In genomic region chr5:148995962-148996708, GRCm38 (mm10) we compare ENCODE assay signal across 8 mouse cellular contexts. TPM values are rescaled to one million over a fixed set of nuclear protein-coding genes. Genes with fewer than 3 reads are reported as not detected.
A peak's percentile ranks its signal among the peaks of the same experiment; 100 is the strongest.
DNase-seq lines count a peak whose midpoint lies in the region; ATAC-seq and TF ChIP-seq lines count a peak whose summit lies in the region.
"Had no signal": no experiment of that assay in that cellular context is flagged by ENCODE, and none has a peak within 500 bp of the region (broad histone marks: within the 10 kb centered on the region; RNA-seq: fewer than 3 reads in every experiment).

No protein-coding gene starts in this region.

- 43% methylated on average over 9 of the region's 9 CpGs for WGBS in hindbrain, embryonic 16.5 days
- WGBS in stomach, embryonic 14.5 days, result 70% methylated on average over 9 of the region's 9 CpGs

- TF ChIP-seq CTCF in layer of hippocampus, adult 2 months (conservative IDR thresholded peaks at IDR 0.05), result no peak

- no peak overlapping the region for H3K4me2 ChIP-seq in hindbrain, embryonic 16.5 days (ENCODE audit: low read length)
- H3K4me2 ChIP-seq in stomach, embryonic 14.5 days (replicated peaks; ENCODE audit: low read depth, low read length), result no peak overlapping the region

- no peak overlapping the region for H3K9ac ChIP-seq in hindbrain, embryonic 16.5 days (ENCODE audit: low read depth, low read length)
- H3K9ac ChIP-seq in stomach, embryonic 14.5 days (replicated peaks; ENCODE audit: low read depth, low read length), result no peak overlapping the region

- no peak overlapping the region for H3K4me3 ChIP-seq in layer of hippocampus, adult 2 months
- peak overlapping the region; percentile 27; the same call in 1 of the 2 replicates for H3K4me3 ChIP-seq in brown adipose tissue, adult 24 weeks (ENCODE audit: insufficient read depth, low read depth, low read length)
- H3K4me3 ChIP-seq in hindbrain, embryonic 16.5 days (ENCODE audit: low read length), result no peak overlapping the region
- no peak overlapping the region for H3K4me3 ChIP-seq in stomach, embryonic 14.5 days (ENCODE audit: low read depth, low read length)

- H3K27me3 ChIP-seq in hindbrain, embryonic 16.5 days (replicated peaks; ENCODE audit: control insufficient read depth, insufficient read depth, low read length), result no peaks in the 10 kb centered on the region
- H3K27me3 ChIP-seq in stomach, embryonic 14.5 days (ENCODE audit: control insufficient read depth, insufficient read depth, low read length), result no peaks in the 10 kb centered on the region

- peaks cover 5% of the 10 kb centered on the region for H3K4me1 ChIP-seq in brown adipose tissue, adult 24 weeks (ENCODE audit: control insufficient read depth, insufficient read depth, insufficient read length, low read length)
- peaks cover 15% of the 10 kb centered on the region for H3K4me1 ChIP-seq in hindbrain, embryonic 16.5 days (ENCODE audit: control insufficient read depth, insufficient read depth, low read depth, low read length)
- peaks cover 13% of the 10 kb centered on the region for H3K4me1 ChIP-seq in stomach, embryonic 14.5 days (ENCODE audit: control insufficient read depth, insufficient read depth, low read length)

- H3K36me3 ChIP-seq in hindbrain, embryonic 16.5 days (ENCODE audit: control insufficient read depth, insufficient read depth, low read length), result no peaks in the 10 kb centered on the region
- no peaks in the 10 kb centered on the region for H3K36me3 ChIP-seq in stomach, embryonic 14.5 days (ENCODE audit: control insufficient read depth, insufficient read depth, low read length)

- 0 out of 2 replicates have a peak, but pooled peaks have one; percentile 57 for ATAC-seq in hindbrain, embryonic 16.5 days
- no peak for ATAC-seq in stomach, embryonic 14.5 days (ENCODE audit: insufficient number of reproducible peaks, insufficient read depth, low FRiP score, low read depth)

- H3K9me3 ChIP-seq in hindbrain, embryonic 16.5 days (ENCODE audit: control insufficient read depth, low read length), result no peaks in the 10 kb centered on the region
- 0 out of 2 replicates have a peak, but pooled peaks cover 4% of the 10 kb centered on the region for H3K9me3 ChIP-seq in stomach, embryonic 14.5 days (ENCODE audit: control insufficient read depth, low read depth, low read length)

- DNase-seq in layer of hippocampus, adult 2 months (ENCODE audit: low spot score in 2 of 2), result no peak
- DNase-seq in layer of hippocampus, adult 11-12 months (ENCODE audit: low spot score), result no peak
- DNase-seq in MN1 (ENCODE audit: low spot score), result no peak
- no peak for DNase-seq in right cerebral cortex, postnatal 36 days (ENCODE audit: low spot score in 2 of 2)

- H3K27ac ChIP-seq in layer of hippocampus, adult 2 months, result peak overlapping the region; percentile 98
- peak overlapping the region; percentile 20; the same call in 1 of the 2 replicates for H3K27ac ChIP-seq in brown adipose tissue, adult 24 weeks (replicated peaks; ENCODE audit: low read depth, low read length)
- H3K27ac ChIP-seq in hindbrain, embryonic 16.5 days (ENCODE audit: low read depth, low read length), result no peak overlapping the region; the same call in 1 of the 2 replicates
- peak overlapping the region; percentile 97 for H3K27ac ChIP-seq in stomach, embryonic 14.5 days (ENCODE audit: low read length)

RNA-seq across cellular contexts. Expression of gene Gm42791, which starts 1.2 kb away (rescaled TPM):
- total RNA-seq in layer of hippocampus, adult 2 months (2021), result 10 to 100 TPM; 25.2 to 25.8 TPM
- polyA plus RNA-seq in brown adipose tissue, adult 24 weeks (2012; ENCODE audit: insufficient read depth, insufficient read length, missing spikeins), result not detected in 2 replicates
- polyA plus RNA-seq in hindbrain, embryonic 16.5 days (2015; fragmentation: Nextera tagmentation; extraction: Ambion mirVana), result 3.9 and 5.3 TPM in 2 replicates
- not detected in 2 replicates for polyA plus RNA-seq in stomach, embryonic 14.5 days (2014; fragmentation: Nextera tagmentation; extraction: Ambion mirVana)
- polyA plus RNA-seq: frontal cortex, adult 2 months had no signal
